Mouse (Mus musculus) neural tube, embryonic 11.5 days (tissue): ENCODE measurements around the gene Gbp2b. TPM values are rescaled to one million over a fixed set of nuclear protein-coding genes. Genes with fewer than 3 reads are reported as not detected.
"Not testable (repeated sequence)": the region's sequence is repeated elsewhere in the genome, so short reads cannot be mapped to it uniquely, and the experiment has no call there.

Experiments used
- ATAC-seq: fragments of 200-750 bp; cut with Nextera tagmentation; 2 replicates; pipeline ENCODE4 v1.8.0; 2017; ENCODE audit warnings: moderate number of reproducible peaks, mild to moderate bottlenecking, moderate TSS enrichment, moderate library complexity; ENCODE audit not compliant: insufficient read depth, low FRiP score, low TSS enrichment
- DNase-seq: peaks from one replicate; pipeline ENCODE4 v3.0.0-alpha.2; 2015; ENCODE audit warnings: low spot score
- H3K27ac ChIP-seq: fragments of 300-500 bp; sonication (generic); 2 replicates; pipeline ENCODE4 v1.5.1; 2014; ENCODE audit warnings: low read depth, mild to moderate bottlenecking, low read length
- H3K27me3 ChIP-seq: fragments of 300-500 bp; sonication (generic); 2 replicates; pipeline ENCODE4 v1.6.1; 2014; ENCODE audit warnings: mild to moderate bottlenecking, low read length, mixed read lengths; ENCODE audit not compliant: control insufficient read depth, insufficient read depth
- H3K36me3 ChIP-seq: fragments of 300-500 bp; sonication (generic); 2 replicates; pipeline ENCODE4 v1.6.1; 2014; ENCODE audit warnings: mild to moderate bottlenecking, low read length, moderate library complexity, mixed read lengths; ENCODE audit not compliant: control insufficient read depth, insufficient read depth
- H3K4me1 ChIP-seq: fragments of 300-500 bp; sonication (generic); 2 replicates; pipeline ENCODE4 v1.6.1; 2014; ENCODE audit warnings: low read length, mixed read lengths; ENCODE audit not compliant: control insufficient read depth, insufficient read depth
- H3K4me2 ChIP-seq: fragments of 300-500 bp; sonication (generic); 2 replicates; pipeline ENCODE4 v1.6.1; 2014; ENCODE audit warnings: low read depth, mild to moderate bottlenecking, moderate library complexity
- H3K4me3 ChIP-seq: fragments of 300-500 bp; sonication (generic); 2 replicates; pipeline ENCODE4 v1.5.1; 2014; ENCODE audit warnings: low read depth, low read length
- H3K9ac ChIP-seq: fragments of 300-500 bp; sonication (generic); 2 replicates; pipeline ENCODE4 v1.6.1; 2014; ENCODE audit warnings: mild to moderate bottlenecking, low read length
- H3K9me3 ChIP-seq: fragments of 300-500 bp; sonication (generic); 2 replicates; pipeline ENCODE4 v1.6.1; 2016; ENCODE audit warnings: low read length; ENCODE audit not compliant: control insufficient read depth
- WGBS: fragments of 180-500 bp; shearing (Covaris S2); extraction: QIAGEN DNeasy Blood & Tissue Kit; methylation state at CpG from one replicate; pipeline ENCODE4 v1.1.7; 2014; 5-methylcytosine and 5-hydroxymethylcytosine counted together
- polyA plus RNA-seq: library from polyadenylated mRNA; unstranded; fragments of >200 nt; fragmentation: Nextera tagmentation; extraction: Ambion mirVana; gene quantifications from 2 replicates; pipeline ENCODE4 v1.2.1, GENCODE M21; 2014

Gbp2b gene
- polyA plus RNA-seq, 1 experiment from 2014 or later, result not detected

GRCm38 (mm10) chr3:142561666-142562065 is 33.0 kb upstream of the Gbp2b start:
- Histone ChIP-seq H3K27me3 (no peaks in the 10 kb centered on the region), H3K4me2 (no peak overlapping the region), H3K27ac (no peak overlapping the region), H3K36me3 (no peaks in the 10 kb centered on the region), H3K9me3 (no peaks in the 10 kb centered on the region), H3K4me1 (no peaks in the 10 kb centered on the region), H3K4me3 (no peak overlapping the region), H3K9ac (no peak overlapping the region)
- DNase-seq, result no peak
- no peak for ATAC-seq
- 85% methylated on average over 7 of the region's 7 CpGs for WGBS

- WGBS, result 70% methylated on average over 5 of the region's 5 CpGs
- not testable (repeated sequence) for ATAC-seq, H3K27ac ChIP-seq, H3K4me3 ChIP-seq, H3K9me3 ChIP-seq, DNase-seq, H3K27me3 ChIP-seq, H3K4me1 ChIP-seq, H3K36me3 ChIP-seq, H3K9ac ChIP-seq, H3K4me2 ChIP-seq
Observed at GRCm38 (mm10) chr3:142567490-142567889, 27.2 kb upstream of the Gbp2b start.

GRCm38 (mm10) chr3:142570738-142571137 is 23.9 kb upstream of the Gbp2b start:
- no peak overlapping the region for H3K9ac ChIP-seq
- no peaks in the 10 kb centered on the region for H3K9me3 ChIP-seq
- ATAC-seq (no peak), DNase-seq (no peak)
- WGBS, result 88% methylated on average over 4 of the region's 4 CpGs
- H3K27ac ChIP-seq, result no peak overlapping the region
- H3K36me3 ChIP-seq, result no peaks in the 10 kb centered on the region
- H3K4me2 ChIP-seq, result no peak overlapping the region
- H3K4me3 ChIP-seq, result no peak overlapping the region
- H3K27me3 ChIP-seq, result no peaks in the 10 kb centered on the region
- H3K4me1 ChIP-seq, result no peaks in the 10 kb centered on the region

GRCm38 (mm10) chr3:142577108-142577507 is 17.5 kb upstream of the Gbp2b start:
- 84% methylated on average over 3 of the region's 3 CpGs for WGBS
- no peaks in the 10 kb centered on the region for H3K36me3 ChIP-seq
- H3K4me2 ChIP-seq, result no peak overlapping the region
- no peak for DNase-seq
- no peaks in the 10 kb centered on the region for H3K27me3 ChIP-seq
- H3K9ac ChIP-seq, result no peak overlapping the region
- H3K27ac ChIP-seq, result no peak overlapping the region
- H3K4me3 ChIP-seq, result no peak overlapping the region
- H3K9me3 ChIP-seq, result no peaks in the 10 kb centered on the region
- no peak for ATAC-seq
- H3K4me1 ChIP-seq, result no peaks in the 10 kb centered on the region

- no peaks in the 10 kb centered on the region for H3K9me3 ChIP-seq
- no peak for ATAC-seq
- no peak overlapping the region for H3K4me3 ChIP-seq
- WGBS, result 91% methylated on average over 4 of the region's 4 CpGs
- no peak overlapping the region for H3K4me2 ChIP-seq
- no peaks in the 10 kb centered on the region for H3K27me3 ChIP-seq
- no peaks in the 10 kb centered on the region for H3K4me1 ChIP-seq
- DNase-seq, result no peak
- H3K9ac ChIP-seq, result no peak overlapping the region
- no peaks in the 10 kb centered on the region for H3K36me3 ChIP-seq
- H3K27ac ChIP-seq, result no peak overlapping the region
Observed at GRCm38 (mm10) chr3:142578342-142578741, 16.3 kb upstream of the Gbp2b start.

- Histone ChIP-seq H3K4me3 (no peak overlapping the region), H3K9ac (no peak overlapping the region), H3K4me2 (no peak overlapping the region), H3K27ac (no peak overlapping the region), H3K4me1 (no peaks in the 10 kb centered on the region), H3K9me3 (no peaks in the 10 kb centered on the region), H3K27me3 (no peaks in the 10 kb centered on the region), H3K36me3 (no peaks in the 10 kb centered on the region)
- WGBS, result 92% methylated on average over 4 of the region's 4 CpGs
- DNase-seq, result no peak
- no peak for ATAC-seq
Observed at GRCm38 (mm10) chr3:142583067-142583466, 11.6 kb upstream of the Gbp2b start.

- Histone ChIP-seq H3K9me3 (no peaks in the 10 kb centered on the region), H3K4me2 (no peak overlapping the region), H3K27me3 (no peaks in the 10 kb centered on the region), H3K27ac (no peak overlapping the region), H3K9ac (no peak overlapping the region), H3K4me1 (no peaks in the 10 kb centered on the region), H3K4me3 (no peak overlapping the region), H3K36me3 (no peaks in the 10 kb centered on the region)
- DNase-seq, result no peak
- ATAC-seq, result no peak
Observed at GRCm38 (mm10) chr3:142587386-142587785, 7.3 kb upstream of the Gbp2b start.

GRCm38 (mm10) chr3:142588888-142589287 is 5.8 kb upstream of the Gbp2b start:
- 77% methylated on average over 2 of the region's 2 CpGs for WGBS

GRCm38 (mm10) chr3:142590431-142591067 is 4.1 kb upstream of the Gbp2b start:
- Histone ChIP-seq H3K27me3 (no peaks in the 10 kb centered on the region), H3K9ac (no peak overlapping the region), H3K27ac (no peak overlapping the region), H3K4me1 (no peaks in the 10 kb centered on the region), H3K9me3 (no peaks in the 10 kb centered on the region), H3K36me3 (no peaks in the 10 kb centered on the region), H3K4me2 (no peak overlapping the region), H3K4me3 (no peak overlapping the region)
- WGBS, result 84% methylated on average over 4 of the region's 4 CpGs
- ATAC-seq, result no peak
- no peak for DNase-seq

More at GRCm38 (mm10) chr3:142588888-142589287, 5.8 kb upstream of the Gbp2b start:
- DNase-seq (no peak), ATAC-seq (no peak)
- no peaks in the 10 kb centered on the region for H3K27me3 ChIP-seq
- no peak overlapping the region for H3K27ac ChIP-seq
- no peaks in the 10 kb centered on the region for H3K9me3 ChIP-seq
- no peak overlapping the region for H3K9ac ChIP-seq
- no peak overlapping the region for H3K4me2 ChIP-seq
- no peak overlapping the region for H3K4me3 ChIP-seq
- H3K4me1 ChIP-seq, result no peaks in the 10 kb centered on the region
- H3K36me3 ChIP-seq, result no peaks in the 10 kb centered on the region
